Mouse (Mus musculus) cerebellum, adult (tissue): ENCODE data around the gene Plppr1.

Source experiments
- ATAC-seq: cut with Nextera tagmentation; 2 replicates; pipeline ENCODE4 v1.9.2; 2017; ENCODE audit warnings: mild to moderate bottlenecking, moderate library complexity, mixed read lengths; ENCODE audit not compliant: insufficient number of reproducible peaks, low FRiP score, low TSS enrichment

Plppr1 gene

GRCm38 (mm10) chr4:49059021-49059401 is at the start of gene Plppr1:
Plppr1 (plus strand) TSS chr4:49059273.
- peak; percentile 27 for ATAC-seq

- no peak for ATAC-seq
These were observed 42.4 kb upstream of the Plppr1 start for GRCm38 (mm10) chr4:49016701-49017100.

- no peak for ATAC-seq
These were observed 35.9 kb upstream of the Plppr1 start for GRCm38 (mm10) chr4:49023221-49023620.

- ATAC-seq = no peak
These were observed 20.8 kb upstream of the Plppr1 start for GRCm38 (mm10) chr4:49038311-49038710.

DNA sequence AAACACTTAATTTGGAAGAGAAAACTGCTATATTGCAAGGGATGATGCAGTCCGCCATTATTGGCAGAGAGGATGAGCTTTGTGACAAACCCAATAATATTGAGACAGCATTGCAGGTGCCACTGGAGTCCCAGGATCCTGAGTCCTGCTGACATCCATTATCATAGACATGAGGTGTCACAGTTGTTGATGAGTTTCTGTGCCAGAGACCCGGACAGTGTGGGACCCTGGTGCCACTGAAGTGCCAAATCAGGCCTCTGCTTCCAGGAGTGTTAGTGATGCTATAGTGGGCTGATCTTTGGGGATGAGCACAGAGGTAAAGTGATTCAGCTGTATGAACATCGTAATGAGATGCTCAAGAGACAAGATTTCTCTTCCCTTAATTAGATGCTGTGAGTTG is 19.2 kb upstream of the Plppr1 start:
- ATAC-seq = no peak

DNA sequence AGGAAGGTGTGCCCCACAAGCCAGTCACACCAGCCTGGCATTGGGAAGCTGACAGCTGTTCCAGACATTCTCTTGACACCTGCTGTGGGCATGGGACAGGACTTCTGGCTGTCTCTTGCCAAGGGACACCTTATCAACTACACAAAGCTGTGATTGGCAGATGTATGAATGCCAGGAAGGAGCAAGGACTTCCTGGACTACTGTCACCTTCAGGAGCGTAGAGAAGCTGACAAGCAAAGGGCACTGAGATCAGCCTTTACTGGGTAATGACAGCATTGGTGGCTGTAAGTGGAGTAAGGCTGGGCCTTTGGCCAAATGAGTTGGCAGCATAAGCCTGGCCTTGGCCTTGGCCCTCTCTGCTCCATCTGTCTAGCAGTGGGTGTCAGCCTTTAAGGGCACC is 17.4 kb upstream of the Plppr1 start:
- peak; percentile 99 for ATAC-seq

DNA sequence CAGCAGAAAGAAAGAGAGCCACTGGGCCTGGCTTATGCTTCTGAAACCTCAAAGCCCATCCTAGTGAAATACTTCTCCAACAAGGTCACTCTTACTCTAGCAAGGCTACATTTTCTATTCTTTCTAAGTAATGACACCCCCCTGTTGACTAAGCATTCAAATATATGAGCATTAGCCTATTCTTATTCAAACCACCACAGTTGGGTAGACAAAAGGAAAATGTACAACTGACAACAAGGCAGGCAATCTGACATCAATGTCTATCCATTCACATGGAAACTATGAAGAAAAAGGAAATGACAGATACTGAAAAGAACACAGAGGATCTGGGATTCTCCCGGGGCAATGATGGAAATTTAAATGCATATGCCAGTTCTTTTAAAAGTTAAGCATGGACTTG is 8.4 kb upstream of the Plppr1 start:
- no peak for ATAC-seq

GRCm38 (mm10) chr4:49057916-49058315 is 1.2 kb upstream of the Plppr1 start:
- no peak for ATAC-seq

GRCm38 (mm10) chr4:49058557-49058956 is 516 bp upstream of the Plppr1 start:
- ATAC-seq = peak; percentile 6; the same call in 1 of the 2 replicates

- peak; percentile 59 for ATAC-seq
These were observed 619 bp downstream of the Plppr1 start for GRCm38 (mm10) chr4:49059402-49060381.

DNA sequence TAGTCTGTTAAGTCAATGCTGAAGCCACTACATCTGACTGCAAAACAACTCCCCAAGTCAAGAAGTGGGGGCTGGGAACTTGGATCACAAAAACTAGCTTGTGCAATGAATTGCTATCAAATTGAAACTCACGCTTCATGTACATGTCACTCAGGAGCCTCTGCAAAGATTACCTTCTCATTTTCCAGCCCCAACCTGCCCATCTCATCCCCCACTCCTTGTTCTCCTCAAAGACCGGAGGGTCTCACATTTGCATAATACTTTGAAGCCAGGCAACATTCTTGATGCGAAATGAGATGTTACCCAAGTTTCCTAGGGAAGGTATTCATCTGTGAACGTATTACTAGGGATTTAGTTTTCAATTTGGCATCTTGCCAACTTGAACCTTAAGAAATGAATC is 10.4 kb downstream of the Plppr1 start:
- ATAC-seq = no peak

DNA sequence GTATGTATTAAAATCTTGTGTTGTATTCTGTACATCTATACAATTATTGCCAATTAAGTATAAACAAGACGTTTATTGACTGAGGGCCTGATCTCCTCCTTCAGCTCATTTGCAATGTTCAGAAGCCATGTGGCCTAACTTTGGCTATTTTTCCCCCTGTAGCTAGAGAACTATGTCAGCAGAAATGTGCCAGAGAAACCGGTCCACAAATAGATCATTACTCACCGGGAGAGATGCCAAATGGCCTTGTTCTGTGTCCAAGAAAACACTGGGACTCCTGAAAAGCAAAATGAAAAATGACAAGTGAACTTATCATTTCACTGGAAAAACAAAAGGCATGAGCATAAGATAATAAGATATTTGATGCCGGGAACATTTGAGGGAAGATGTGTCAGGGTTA is 13.8 kb downstream of the Plppr1 start:
- peak; percentile 91 for ATAC-seq

- no peak for ATAC-seq
These were observed 16.8 kb downstream of the Plppr1 start for GRCm38 (mm10) chr4:49075881-49076280.

DNA sequence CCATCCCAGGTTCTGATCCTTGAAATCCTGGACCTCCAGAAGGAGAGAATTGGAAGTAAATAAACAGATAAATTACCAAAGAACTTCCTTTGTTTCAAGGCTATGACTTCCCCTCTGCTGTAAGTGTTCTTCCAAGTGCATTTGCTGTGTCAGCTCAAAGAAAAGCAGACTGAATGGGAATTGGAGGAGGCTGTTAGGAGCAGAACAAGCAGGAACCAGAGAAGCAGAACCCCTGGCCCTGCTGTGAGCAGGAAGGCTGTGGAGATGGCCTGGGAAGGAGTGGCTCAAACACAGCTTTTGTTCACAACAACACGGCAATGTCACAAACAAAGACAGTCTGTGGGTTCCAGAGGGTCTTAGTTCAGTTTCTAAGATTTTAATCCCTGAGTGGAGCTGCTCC is 20.3 kb downstream of the Plppr1 start:
- no peak for ATAC-seq

DNA sequence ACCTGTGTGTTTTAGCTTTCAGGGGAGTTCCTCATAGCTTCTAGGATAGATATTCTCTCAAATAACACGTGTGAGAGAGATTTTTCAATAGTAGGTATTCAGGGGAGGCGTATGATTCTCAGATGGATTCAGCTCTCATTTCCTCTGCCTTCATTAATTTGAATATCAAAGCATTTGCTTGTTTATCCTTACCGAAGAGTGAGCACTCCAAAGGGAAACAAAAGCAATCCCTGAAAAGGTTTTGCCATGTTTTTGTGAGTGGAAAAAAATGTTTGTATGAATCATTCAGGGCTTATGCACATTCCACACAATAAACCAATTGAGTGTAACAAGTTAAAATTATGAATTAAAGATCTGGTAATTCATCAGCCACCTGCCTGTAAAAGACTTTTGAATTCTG is 29.1 kb downstream of the Plppr1 start:
- no peak for ATAC-seq

DNA sequence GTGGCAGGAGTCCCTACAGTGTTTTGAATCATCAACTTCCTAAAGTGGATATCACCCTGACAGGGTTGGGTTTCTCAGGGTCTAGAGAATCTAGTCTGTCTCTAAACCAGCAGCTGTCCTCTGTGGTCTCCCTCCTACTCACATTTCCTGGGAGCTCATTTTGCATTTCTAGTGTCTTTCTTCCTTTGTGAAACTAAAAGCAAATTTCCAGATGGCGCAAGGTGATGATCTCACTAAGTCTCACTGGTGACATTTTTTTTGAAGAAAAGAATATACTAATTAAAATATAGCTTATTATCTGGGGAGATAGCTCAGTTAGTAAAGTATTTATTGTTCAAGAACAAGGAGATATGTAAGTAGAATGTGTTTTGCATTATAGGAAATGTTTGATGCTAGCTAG is 31.4 kb downstream of the Plppr1 start:
- no peak for ATAC-seq

DNA sequence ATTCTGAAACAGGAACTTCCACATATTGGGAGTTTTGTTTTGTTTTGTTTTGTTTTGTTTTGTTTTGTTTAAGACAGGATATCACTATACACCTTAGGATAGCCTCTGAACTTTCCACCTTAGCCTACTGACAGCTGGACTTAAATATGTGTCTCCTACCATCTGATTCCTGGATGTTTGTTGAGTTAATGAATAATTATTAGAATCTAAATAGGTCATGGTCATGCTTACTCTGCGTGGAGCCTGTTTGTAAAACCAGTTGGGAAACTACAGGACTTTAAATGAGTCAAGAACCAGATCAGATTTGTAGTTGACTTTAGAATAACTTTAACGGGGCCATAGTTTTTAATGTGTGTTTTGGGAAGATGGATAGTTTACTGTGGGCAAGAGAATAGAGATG is 40.4 kb downstream of the Plppr1 start:
- no peak for ATAC-seq

- no peak for ATAC-seq
These were observed 43.1 kb downstream of the Plppr1 start for GRCm38 (mm10) chr4:49101934-49102768.

DNA sequence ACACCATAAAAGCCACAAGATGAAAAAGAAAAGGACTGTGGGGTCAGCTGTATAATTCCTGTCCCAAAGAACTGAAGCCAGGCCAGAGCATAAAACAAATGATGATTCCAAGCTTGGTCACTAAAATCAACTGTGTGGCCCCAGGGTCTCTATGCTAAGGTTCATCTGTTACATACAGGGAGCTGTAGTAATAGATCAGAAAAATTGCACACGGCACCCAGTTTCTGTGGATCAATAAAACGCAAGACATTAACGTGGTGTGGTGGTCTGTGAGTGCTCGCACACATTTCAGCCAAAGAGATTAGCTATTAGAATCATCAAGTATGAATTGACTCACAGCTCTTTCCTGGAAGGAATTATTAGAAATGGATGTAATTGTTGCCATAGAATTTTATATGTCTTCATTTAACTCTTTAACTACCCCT is 43.7 kb downstream of the Plppr1 start:
- ATAC-seq = no peak

DNA sequence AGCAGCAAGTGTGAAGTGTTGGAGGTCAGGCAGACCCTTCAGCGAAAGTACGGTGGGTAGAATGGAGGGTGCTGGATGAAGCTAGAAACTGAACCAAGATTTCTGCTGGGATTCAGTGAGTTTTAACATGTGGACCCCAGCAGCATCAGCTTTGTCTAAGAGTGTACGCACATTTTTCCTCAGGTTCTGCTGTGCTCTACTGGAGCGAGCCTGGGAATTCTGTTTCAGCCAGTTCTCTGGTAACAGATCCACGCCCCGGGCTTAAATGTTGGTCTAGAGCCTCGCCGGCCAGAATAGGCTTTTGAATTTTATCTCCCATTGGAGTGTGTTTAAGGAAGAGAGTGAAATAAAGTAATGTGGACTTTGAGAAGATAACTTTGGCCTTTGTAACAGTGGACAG is 45.8 kb downstream of the Plppr1 start:
- ATAC-seq = no peak

DNA sequence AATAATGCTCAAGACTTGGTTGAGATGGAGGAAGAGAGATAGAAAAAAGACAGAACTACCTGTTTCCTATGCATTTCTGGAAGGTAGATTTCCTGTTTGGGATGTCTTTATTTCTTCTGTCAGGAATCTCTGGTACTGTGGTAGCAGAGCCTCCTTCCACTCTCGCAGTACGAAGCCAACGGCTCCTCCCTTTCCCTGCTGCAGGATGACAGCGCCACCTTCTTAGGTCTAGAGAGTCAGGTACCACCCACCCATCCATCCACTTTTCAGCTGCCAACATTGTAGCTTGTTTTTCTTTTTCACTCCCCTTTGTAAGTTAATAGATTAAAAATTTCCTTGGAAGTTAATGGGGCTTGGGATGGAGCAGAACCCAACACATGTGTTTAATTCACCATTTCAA is 48.8 kb downstream of the Plppr1 start:
- ATAC-seq = no peak
